Mouse (Mus musculus) layer of hippocampus, adult 6 months (tissue): ENCODE measurements around the gene Defb28. TPM values are rescaled to one million over a fixed set of nuclear protein-coding genes. Genes with fewer than 3 reads are reported as not detected.

ENCODE experiments used
- long read RNA-seq, 2 experiments: library from polyadenylated mRNA; unstranded; transcript quantifications; one replicate each; pipeline ENCODE4 v2.0.0; 2019 to 2020
- polyA plus RNA-seq: library from polyadenylated mRNA; unstranded; fragments of <200 nt; fragmentation: Nextera tagmentation; gene quantifications from 2 replicates; pipeline ENCODE4 v1.2.3, GENCODE M21; 2021

Defb28 gene
- not detected in 2 replicates for polyA plus RNA-seq
- long read RNA-seq, experiment 1 = 0 reads
- long read RNA-seq, experiment 2 = 0 reads

GRCm38 (mm10) chr2:152517981-152518380, at the start of gene Defb28:
Gene Defb28, plus strand, starts transcription at chr2:152518255.

GRCm38 (mm10) chr2:152476763-152477162, 41.3 kb upstream of the Defb28 start, which contains the start of gene Defb20:
Gene Defb20, plus strand, starts transcription at chr2:152477063.

GRCm38 (mm10) chr2:152490038-152490437, 28.0 kb upstream of the Defb28 start, which contains the start of gene Defb22:
Gene Defb22, minus strand, starts transcription at chr2:152490138.

GRCm38 (mm10) chr2:152511592-152511991, 6.5 kb upstream of the Defb28 start, which contains the start of gene Defb26:
Gene Defb26, minus strand, starts transcription at chr2:152511692.

GRCm38 (mm10) chr2:152539944-152540710, 22.1 kb downstream of the Defb28 start, which contains the start of gene Defb29:
Gene Defb29, minus strand, starts transcription at chr2:152540098.

GRCm38 (mm10) chr2:152569038-152569437, 51.0 kb downstream of the Defb28 start, which contains the start of gene Gm17416:
Gene Gm17416, plus strand, starts transcription at chr2:152569338.

Other genes with a start within 250 kb of the Defb28 start
- gene Tbc1d20, start 224.4 kb upstream of the Defb28 start, polyA plus RNA-seq = 17.2 and 19.5 TPM in 2 replicates
- 87.6 and 106 TPM in 2 replicates for gene Rbck1, start 185.6 kb upstream of the Defb28 start, polyA plus RNA-seq
- gene Trib3, start 174.2 kb upstream of the Defb28 start, polyA plus RNA-seq = 0.48 and 0.50 TPM in 2 replicates
- 100 and 142 TPM in 2 replicates for gene Nrsn2, start 141.6 kb upstream of the Defb28 start, polyA plus RNA-seq
- gene Sox12, start 120.2 kb upstream of the Defb28 start, polyA plus RNA-seq = 0.72 and 1.0 TPM in 2 replicates
- gene Zcchc3, start 103.2 kb upstream of the Defb28 start, polyA plus RNA-seq = 7.0 and 8.2 TPM in 2 replicates
- gene 6820408C15Rik, start 102.7 kb upstream of the Defb28 start, polyA plus RNA-seq = 3.3 and 5.2 TPM in 2 replicates
- not detected in 2 replicates for gene Defb23, start 53.6 kb upstream of the Defb28 start, polyA plus RNA-seq
- not detected in 2 replicates for gene Defb20, start 41.2 kb upstream of the Defb28 start, polyA plus RNA-seq
- not detected in 2 replicates for gene Defb22, start 28.1 kb upstream of the Defb28 start, polyA plus RNA-seq
- not detected in 2 replicates for gene Defb26, start 6.6 kb upstream of the Defb28 start, polyA plus RNA-seq
- gene Defb29, start 21.8 kb downstream of the Defb28 start, polyA plus RNA-seq = not detected in 2 replicates
- not detected in 2 replicates for gene Gm17416, start 51.1 kb downstream of the Defb28 start, polyA plus RNA-seq
- not detected in 2 replicates for gene Defb21, start 54.5 kb downstream of the Defb28 start, polyA plus RNA-seq
- gene Defb19, start 62.1 kb downstream of the Defb28 start, polyA plus RNA-seq = not detected in 2 replicates
- not detected in 2 replicates for gene Defb45, start 81.1 kb downstream of the Defb28 start, polyA plus RNA-seq
- gene Defb36, start 86.1 kb downstream of the Defb28 start, polyA plus RNA-seq = not detected in 2 replicates
- 1.4 TPM in 1 of 2 replicates, not detected in the other for gene Defb25, start 104.8 kb downstream of the Defb28 start, polyA plus RNA-seq
- 0.35 and 0.44 TPM in 2 replicates for gene Rem1, start 108.7 kb downstream of the Defb28 start, polyA plus RNA-seq
- gene H13, start 151.2 kb downstream of the Defb28 start, polyA plus RNA-seq = 74.3 and 79.3 TPM in 2 replicates
- 21.8 and 22.0 TPM in 2 replicates for gene Mcts2, start 168.8 kb downstream of the Defb28 start, polyA plus RNA-seq
- gene Id1, start 218.0 kb downstream of the Defb28 start, polyA plus RNA-seq = 15.1 and 16.2 TPM in 2 replicates
- gene Cox4i2, start 235.9 kb downstream of the Defb28 start, polyA plus RNA-seq = 2.6 and 3.0 TPM in 2 replicates